Mouse (Mus musculus) adrenal gland, adult 8-10 months (tissue): ENCODE results near the gene Gm17657. TPM values are rescaled to one million over a fixed set of nuclear protein-coding genes. Genes with fewer than 3 reads are reported as not detected.

Experiments
- DNase-seq: peaks from one replicate; pipeline ENCODE4 v3.0.0; 2022
- total RNA-seq, 4 experiments: library from RNA; stranded (reverse); gene quantifications; 2 replicates each; pipeline ENCODE4 v1.2.4; 2022

The Gm17657 gene
- total RNA-seq: not detected

GRCm38 (mm10) chr17:29549543-29550428 lies at the start of gene Gm17657, which contains the start of gene Tbc1d22b:
Gm17657 (minus strand) TSS chr17:29549638.
Tbc1d22b (plus strand) TSS chr17:29549785.
- DNase-seq: peak; percentile 93

- DNase-seq: no peak
These were observed 49.6 kb upstream of the Gm17657 start for GRCm38 (mm10) chr17:29599051-29599450.

GRCm38 (mm10) chr17:29596771-29597132 lies 47.3 kb upstream of the Gm17657 start:
- no peak for DNase-seq

- DNase-seq: peak; percentile 43
These were observed 46.7 kb upstream of the Gm17657 start for GRCm38 (mm10) chr17:29595891-29596770.

GRCm38 (mm10) chr17:29589221-29589898 lies 39.9 kb upstream of the Gm17657 start:
- DNase-seq: no peak

GRCm38 (mm10) chr17:29586921-29587320 lies 37.5 kb upstream of the Gm17657 start:
- no peak for DNase-seq

- no peak for DNase-seq
These were observed 36.0 kb upstream of the Gm17657 start for GRCm38 (mm10) chr17:29585446-29585845.

GRCm38 (mm10) chr17:29584737-29585136 lies 35.3 kb upstream of the Gm17657 start:
- no peak for DNase-seq

- no peak for DNase-seq
These were observed 34.9 kb upstream of the Gm17657 start for GRCm38 (mm10) chr17:29584306-29584705.

- DNase-seq: no peak
These were observed 34.1 kb upstream of the Gm17657 start for GRCm38 (mm10) chr17:29583569-29583968.

- DNase-seq: no peak
These were observed 30.2 kb upstream of the Gm17657 start for GRCm38 (mm10) chr17:29579579-29580126.

GRCm38 (mm10) chr17:29569831-29570230 lies 20.4 kb upstream of the Gm17657 start:
- no peak for DNase-seq

GRCm38 (mm10) chr17:29568435-29568834 lies 19.0 kb upstream of the Gm17657 start:
- peak; percentile 31 for DNase-seq

- DNase-seq: no peak
These were observed 16.1 kb upstream of the Gm17657 start for GRCm38 (mm10) chr17:29565521-29565920.

- DNase-seq: no peak
These were observed 9.0 kb upstream of the Gm17657 start for GRCm38 (mm10) chr17:29558476-29558875.

GRCm38 (mm10) chr17:29556893-29557292 lies 7.5 kb upstream of the Gm17657 start:
- no peak for DNase-seq

GRCm38 (mm10) chr17:29556456-29556855 lies 7.0 kb upstream of the Gm17657 start:
- DNase-seq: peak; percentile 20

GRCm38 (mm10) chr17:29554176-29554575 lies 4.7 kb upstream of the Gm17657 start:
- no peak for DNase-seq

- no peak for DNase-seq
These were observed 2.8 kb upstream of the Gm17657 start, which contains the start of gene Tmem217 for GRCm38 (mm10) chr17:29552162-29552732. Tmem217 (minus strand) TSS chr17:29552385.

- DNase-seq: no peak
These were observed 1.6 kb upstream of the Gm17657 start for GRCm38 (mm10) chr17:29551019-29551418.

GRCm38 (mm10) chr17:29548994-29549393 lies 444 bp downstream of the Gm17657 start:
- no peak for DNase-seq

- no peak for DNase-seq
These were observed 944 bp downstream of the Gm17657 start for GRCm38 (mm10) chr17:29548494-29548893.
